Mouse (Mus musculus): Measurements from ENCODE around the gene Akt1s1.

Gene Akt1s1

DNA sequence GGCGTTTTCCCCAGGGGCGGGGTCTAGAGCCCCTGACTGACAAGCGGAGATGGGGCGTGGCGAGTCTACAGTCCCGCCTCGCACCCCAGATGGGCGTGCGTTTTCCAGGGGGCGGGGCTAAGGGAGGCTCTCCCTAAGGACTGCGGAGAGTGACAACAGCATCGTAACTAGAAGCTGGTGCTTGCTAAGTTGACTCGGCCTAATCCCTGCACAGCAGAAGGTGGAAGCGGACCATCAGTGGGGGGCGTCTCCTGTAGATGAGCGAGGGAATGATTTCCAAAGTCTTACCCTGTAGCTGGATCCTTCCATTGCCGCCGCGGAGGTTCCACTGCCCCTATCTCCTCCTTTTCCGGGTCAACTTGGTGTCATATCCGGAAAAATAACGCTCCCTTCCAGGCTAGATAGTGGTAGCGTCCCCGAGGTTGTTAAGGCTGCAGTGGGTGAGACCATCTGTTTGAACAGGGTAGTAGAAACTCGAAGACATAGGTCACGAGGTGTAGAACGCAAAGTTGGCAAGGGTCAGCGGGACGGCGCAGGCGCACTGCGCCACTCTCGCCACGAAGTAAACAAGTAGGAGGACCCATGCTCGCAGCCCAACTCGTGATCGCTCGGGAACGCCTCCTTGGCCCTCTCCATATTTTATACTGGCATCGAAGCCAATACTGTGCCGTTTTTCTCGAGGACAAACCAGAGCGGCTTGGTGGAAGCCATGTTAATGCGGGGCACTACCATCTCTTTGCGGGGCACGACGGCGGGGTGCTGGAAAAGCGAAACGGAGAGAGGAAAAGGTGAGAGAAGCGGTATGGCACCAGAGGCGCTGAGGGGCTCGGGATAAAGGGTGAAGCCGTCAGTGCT, at the start of gene Akt1s1, which contains the start of gene Tbc1d17:
Gene Akt1s1 (plus strand): TSS at position 431 of the 855 bp plus-strand sequence.
Gene Tbc1d17 (minus strand): TSS at position 519 of the 855 bp plus-strand sequence.
- DNase-seq = peak; percentile 98 to 100

GRCm38 (mm10) chr7:44808927-44809326, 39.9 kb upstream of the Akt1s1 start:
- no peak for DNase-seq

GRCm38 (mm10) chr7:44809466-44809865, 39.3 kb upstream of the Akt1s1 start:
- DNase-seq = no peak

DNA sequence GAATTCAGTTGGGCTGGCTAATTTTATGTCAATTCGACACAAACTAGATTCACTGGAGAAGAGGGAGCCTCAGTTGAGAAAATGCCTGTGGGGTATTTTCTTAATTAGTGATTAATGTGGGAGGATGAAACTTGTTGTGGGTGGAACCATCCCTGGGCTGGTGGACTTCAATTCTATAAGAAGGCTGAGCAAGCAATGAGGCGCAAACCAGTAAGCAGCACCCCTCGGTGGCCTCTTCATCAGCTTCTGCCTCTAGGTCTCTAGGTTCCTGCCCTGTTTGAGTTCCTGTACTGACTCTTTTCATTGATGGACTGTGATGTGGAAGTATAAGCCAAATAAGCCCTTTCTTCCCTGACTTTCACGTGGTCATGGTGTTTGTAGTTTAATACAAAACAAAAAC, 38.4 kb upstream of the Akt1s1 start:
- no peak for DNase-seq

- no peak for DNase-seq
These were observed 37.8 kb upstream of the Akt1s1 start for GRCm38 (mm10) chr7:44810819-44811557.

DNA sequence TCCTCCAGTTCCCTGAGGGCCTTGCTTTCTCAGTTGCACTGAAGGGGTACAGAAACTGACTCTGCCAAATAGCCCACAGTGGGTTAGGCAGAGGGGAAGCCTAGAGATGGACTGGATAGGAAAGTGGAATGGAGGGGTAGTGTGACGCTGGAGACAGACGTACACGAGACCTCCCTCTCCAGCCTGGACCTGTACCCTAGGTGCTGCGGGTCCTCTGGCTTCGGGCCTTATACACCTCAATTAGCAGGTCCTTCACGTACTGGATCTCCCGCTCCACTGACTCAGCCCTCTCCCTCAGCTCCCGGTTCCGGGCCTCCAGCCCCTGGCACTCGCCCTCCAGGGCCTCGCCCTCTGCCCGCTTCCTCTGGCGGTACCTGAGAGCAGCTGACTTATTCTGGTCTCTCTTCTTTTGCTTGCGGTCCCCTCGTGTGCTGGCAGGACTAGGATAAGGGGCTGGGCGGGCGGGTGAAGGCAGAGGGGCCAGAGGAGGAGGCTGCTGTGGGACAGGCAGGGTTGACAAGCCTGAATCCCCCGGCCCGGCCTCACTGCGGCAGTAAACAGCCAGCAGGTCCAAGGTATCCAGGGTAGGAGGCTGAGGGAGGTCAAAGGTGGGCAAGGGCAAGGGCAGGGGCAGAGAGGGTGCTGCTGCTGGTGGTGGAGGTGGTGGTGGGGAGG, 36.0 kb upstream of the Akt1s1 start:
- no peak for DNase-seq

- no peak for DNase-seq
These were observed 34.8 kb upstream of the Akt1s1 start for GRCm38 (mm10) chr7:44813985-44814384.

DNA sequence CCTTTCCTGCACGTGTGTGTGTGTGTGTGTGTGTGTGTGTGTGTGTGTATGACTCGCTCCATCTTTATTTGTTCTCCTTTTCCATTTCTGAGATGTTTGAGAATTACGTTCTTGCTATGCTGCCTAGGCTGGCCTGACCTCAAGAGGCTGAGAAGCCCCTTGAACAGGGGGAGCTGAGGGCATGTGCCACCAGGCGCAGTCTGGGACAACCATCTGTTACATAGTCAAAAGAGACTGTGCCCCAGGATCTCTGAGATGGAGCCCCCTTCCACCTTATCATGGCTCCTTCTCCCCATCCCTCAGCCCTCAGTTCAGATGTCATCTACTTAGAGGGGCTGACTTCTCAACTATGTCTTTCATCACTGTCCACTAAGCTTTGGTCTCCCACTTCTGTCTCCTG, 34.4 kb upstream of the Akt1s1 start:
- DNase-seq = no peak

GRCm38 (mm10) chr7:44814952-44815553, 33.7 kb upstream of the Akt1s1 start:
- no peak for DNase-seq

DNA sequence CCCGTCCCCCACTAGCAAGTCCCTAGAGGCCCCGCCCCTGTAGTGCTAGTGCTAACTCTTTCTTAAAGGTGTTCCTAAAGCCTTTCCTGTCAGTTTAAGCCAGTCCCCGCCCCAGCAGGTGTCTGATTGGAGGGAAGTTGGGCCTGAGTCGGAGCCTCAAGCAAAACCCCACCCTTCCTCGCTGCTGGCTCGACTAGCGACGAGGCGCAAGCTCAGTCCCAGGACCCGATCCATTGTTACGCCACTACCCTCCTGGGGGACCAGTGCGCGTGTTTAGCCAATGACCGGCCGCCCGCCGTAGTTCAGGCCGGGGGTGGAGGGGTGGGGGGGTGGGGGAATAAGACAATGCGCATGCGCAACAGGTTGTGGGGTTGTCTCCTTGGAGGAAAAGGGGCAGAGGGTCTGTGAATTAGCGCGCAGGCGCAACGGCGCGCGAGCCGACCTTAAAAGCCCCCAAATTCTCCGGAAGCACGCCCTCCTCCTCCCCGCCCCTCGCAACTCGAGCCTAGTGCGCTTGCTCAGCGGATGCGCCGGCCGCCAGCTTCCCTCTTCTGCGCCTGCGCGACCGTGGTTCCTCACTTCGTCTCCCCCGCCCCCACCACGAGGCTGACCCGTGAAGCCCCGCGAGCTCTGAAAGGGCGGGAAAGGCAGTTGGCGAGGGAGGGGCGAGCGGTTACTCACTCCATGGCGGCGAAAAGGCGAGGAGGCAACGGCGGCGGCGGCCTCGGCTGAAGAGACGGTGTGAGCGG, 32.9 kb upstream of the Akt1s1 start, which contains the start of the genes Nup62 and Il4i1:
Gene Nup62 (plus strand): TSS at position 368 of the 749 bp plus-strand sequence.
Gene Il4i1 (plus strand): TSS at position 667 of the 749 bp plus-strand sequence.
- DNase-seq = peak; percentile 99 to 100

DNA sequence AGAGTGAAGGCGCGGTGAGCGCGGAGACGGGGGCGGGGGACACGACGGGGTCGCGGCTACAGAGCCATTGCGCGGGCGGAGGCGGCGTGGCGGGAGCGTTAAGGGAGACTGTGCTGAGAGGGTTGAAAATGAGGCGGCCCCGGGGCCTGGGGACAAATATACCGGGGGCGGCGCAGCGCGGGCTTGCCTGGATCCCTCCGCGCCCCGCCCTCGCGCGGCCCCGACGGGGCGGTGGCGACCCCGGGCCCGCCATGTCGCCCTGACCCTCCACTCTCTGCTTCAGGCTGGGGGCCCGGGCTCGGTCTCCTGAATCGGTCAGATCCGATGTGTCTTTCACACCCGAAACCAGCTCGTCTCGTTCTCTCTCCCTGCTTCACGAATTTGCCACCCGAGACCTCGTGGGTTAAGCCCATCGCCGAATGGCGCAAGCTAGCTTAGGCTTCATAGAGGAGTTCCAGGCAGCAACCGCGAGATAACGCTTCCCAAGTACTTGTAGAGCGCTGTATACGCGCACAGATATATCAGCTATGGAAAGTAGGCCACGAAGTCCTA, 32.2 kb upstream of the Akt1s1 start, which contains the start of gene Atf5:
Gene Atf5 (minus strand): TSS at position 189 of the 552 bp plus-strand sequence.
- peak in 1 of 2 experiments; percentile 68 for DNase-seq

GRCm38 (mm10) chr7:44817441-44817840, 31.4 kb upstream of the Akt1s1 start:
- no peak for DNase-seq

GRCm38 (mm10) chr7:44818164-44818563, 30.6 kb upstream of the Akt1s1 start:
- DNase-seq = no peak

DNA sequence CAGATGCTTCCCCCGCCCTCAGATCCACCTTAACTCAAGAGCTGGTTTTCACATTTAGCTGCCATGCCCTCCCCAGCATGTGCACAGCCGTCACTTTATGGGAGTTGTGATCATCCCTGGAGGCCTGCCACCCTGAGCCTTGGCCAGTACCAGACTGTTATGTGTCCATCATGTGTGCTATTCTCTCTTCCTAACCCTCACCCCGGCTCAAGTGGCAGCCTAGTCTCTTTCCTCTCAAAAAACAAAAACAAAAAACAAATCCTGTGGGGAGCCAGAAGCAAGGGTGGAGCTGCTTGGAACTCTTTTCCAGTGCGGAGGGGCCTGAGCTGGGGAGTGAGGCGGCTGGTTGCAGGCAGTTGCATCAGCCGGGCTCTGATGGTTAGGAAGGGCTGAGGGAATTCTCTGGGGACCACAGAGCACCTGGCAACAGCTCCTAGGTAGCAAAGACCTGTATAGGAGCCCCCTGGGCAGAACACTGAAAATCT, 30.0 kb upstream of the Akt1s1 start:
- no peak for DNase-seq

DNA sequence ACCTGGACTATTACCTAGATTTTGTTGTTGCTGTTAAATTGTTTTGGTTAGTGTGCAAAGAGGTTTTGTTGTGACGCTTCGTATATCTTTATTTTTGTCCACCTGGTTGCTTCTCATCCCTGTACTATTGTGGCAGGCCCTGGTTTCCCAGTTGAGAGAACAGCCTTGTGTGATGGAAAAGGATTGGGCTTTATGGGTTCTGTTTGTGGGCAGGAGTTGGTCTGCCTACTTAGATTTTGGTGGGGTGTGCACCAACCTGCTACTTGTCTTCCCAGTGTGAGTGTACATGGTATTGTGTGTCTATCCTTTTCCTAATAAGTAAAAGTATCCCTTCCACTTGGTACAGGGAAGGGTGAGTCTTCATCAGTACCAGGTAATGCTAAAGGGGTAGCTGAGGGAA, 29.4 kb upstream of the Akt1s1 start:
- DNase-seq = no peak

DNA sequence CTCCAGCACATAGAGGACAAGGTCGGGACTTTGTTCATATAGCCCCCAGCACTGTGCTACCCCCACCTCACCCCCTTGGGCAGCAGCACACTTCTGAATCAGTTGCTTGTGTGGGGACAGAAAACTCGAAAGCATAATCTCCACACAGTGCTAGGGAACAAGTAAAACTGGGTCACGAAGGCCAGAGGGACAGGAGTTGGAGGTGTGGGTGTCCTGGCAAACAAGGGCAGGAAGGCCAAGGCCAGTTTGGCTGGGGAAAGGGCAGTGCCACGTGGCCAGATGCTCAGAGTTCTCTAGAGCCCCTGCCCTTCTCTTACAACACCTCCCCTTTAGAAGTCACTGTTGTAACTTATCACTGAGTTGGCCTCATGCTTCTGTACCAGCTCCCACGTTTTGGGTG, 28.9 kb upstream of the Akt1s1 start:
- DNase-seq = no peak

DNA sequence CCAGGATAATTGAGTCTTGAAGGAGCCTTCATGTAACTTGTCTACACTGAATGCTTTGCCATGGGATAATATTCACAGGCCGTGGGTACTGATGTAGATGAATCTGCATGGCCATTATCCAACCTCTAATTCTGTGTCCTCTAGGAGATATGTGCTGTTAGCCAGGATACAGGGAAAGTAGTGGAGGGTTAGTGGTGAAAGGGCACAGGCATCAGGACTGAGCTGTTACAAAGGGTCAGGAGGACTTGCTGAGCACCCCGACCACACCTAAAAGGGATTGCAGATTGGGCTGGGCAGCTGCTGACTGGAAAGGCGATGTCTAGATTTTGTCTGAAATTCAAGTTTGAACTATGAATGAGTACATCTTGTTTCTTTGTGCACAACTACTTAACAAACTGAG, 28.3 kb upstream of the Akt1s1 start:
- no peak for DNase-seq

- DNase-seq = peak in 1 of 2 experiments; percentile 2
These were observed 26.9 kb upstream of the Akt1s1 start for GRCm38 (mm10) chr7:44821666-44822448.

DNA sequence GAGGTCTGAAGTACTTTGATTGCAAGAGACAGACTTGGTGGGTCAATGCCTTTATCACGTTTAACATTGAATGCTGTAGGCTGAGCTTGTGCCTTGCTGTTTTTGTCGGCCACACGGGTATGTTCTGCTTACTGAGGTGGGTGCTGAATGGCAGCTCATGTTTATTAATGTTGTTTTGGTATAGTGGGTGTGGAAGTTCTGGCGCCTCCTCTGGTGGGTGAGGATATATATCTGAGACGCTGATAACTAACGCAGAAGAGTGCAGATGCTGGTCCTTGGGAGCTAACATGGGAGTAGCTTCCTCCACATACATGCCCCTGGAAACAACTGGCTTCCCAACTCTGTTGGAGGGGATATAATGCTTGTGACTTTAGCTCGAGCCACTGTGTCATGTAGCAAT, 25.4 kb upstream of the Akt1s1 start:
- no peak for DNase-seq

DNA sequence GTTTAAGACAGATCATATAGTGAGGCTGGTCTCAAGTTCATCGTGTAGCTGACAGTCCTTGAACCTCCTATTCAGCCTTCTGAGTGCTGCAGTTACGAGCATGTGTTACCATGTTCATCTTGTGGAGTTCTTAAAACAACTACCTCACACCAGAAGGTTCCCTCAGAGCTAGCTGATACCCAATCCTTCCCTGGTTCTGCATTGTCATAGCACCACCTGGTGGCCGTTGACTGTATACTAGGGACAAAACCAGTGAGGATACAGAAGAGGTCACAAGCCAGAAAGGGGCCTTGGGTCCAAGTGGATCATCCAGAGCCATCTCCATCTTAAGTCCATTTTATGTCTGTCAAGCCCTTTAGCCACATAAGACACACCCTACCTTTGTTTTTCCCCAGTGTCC, 23.9 kb upstream of the Akt1s1 start:
- peak; percentile 74 to 92 for DNase-seq
